Mouse (Mus musculus): ENCODE measurements at regions not wholly inside any gene's neighbourhood (a gene's known extent, or its start where the extent isn't known, plus 50 kb on each side); places are given as distances from the start of the nearest gene placed in this dataset.

- intact Hi-C loops (cut with DNase I; ENCODE audit: low total_unique reads), result no loop called here
- DNase-seq, result no peak
Observed at GRCm38 (mm10) chr6:117326835-117327775, 158.8 kb downstream of the Cxcl12 start.

GRCm38 (mm10) chr6:117329164-117329939, 161.0 kb downstream of the Cxcl12 start:
- intact Hi-C loops (cut with DNase I; ENCODE audit: low total_unique reads), result no loop called here
- DNase-seq, result no peak

DNA sequence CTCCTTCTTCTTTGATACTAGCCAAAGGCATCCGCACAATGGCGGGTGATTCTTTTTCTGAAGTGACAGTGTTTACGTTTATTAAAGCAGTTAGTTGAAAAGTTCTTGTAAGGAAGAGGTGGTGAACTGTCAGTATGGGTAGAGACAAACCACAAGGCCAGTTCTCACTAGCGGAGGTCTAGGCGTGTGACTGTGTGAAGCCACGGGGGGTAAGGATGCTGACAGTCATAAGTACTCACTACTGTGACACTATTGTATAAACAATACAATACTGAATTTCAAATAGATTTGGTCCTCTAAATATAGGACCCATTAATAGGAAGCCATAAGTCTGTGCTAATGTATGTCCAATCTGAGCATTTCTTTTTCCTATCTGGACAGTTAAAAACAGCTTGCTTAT, 161.9 kb downstream of the Cxcl12 start:
- intact Hi-C loops (cut with DNase I; ENCODE audit: low total_unique reads), result no loop called here
- no peak for DNase-seq

GRCm38 (mm10) chr6:117330726-117331360, 162.5 kb downstream of the Cxcl12 start:
- intact Hi-C loops (cut with DNase I; ENCODE audit: low total_unique reads), result no loop called here

DNA sequence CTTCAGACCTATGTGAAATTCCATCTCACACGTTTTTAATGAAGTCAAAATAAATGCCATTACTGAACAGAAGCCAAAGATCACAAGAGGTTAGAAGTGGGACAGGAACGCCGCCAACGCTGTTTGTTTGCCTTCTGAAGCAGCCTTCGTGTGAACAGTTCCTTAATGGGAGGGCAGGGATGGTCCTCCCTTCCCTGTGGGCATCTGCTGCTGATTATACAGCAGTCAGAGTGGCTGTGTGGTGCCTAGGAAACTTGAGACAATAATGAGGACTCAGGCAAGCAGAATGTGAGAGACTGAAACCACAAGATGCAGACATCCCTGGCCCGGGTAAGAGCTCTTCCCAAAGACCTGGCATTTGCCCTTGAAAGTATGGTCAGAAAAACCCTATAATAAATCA, 164.3 kb downstream of the Cxcl12 start:
- intact Hi-C loops (cut with DNase I; ENCODE audit: low total_unique reads), result no loop called here

More at GRCm38 (mm10) chr6:117330726-117331360, 162.5 kb downstream of the Cxcl12 start:
- DNase-seq, result no peak

GRCm38 (mm10) chr6:117342123-117342522, 173.8 kb downstream of the Cxcl12 start:
- intact Hi-C loops (cut with DNase I; ENCODE audit: low total_unique reads), result no loop called here
- DNase-seq, result no peak

More for the DNA sequence above, 164.3 kb downstream of the Cxcl12 start:
- no peak for DNase-seq

DNA sequence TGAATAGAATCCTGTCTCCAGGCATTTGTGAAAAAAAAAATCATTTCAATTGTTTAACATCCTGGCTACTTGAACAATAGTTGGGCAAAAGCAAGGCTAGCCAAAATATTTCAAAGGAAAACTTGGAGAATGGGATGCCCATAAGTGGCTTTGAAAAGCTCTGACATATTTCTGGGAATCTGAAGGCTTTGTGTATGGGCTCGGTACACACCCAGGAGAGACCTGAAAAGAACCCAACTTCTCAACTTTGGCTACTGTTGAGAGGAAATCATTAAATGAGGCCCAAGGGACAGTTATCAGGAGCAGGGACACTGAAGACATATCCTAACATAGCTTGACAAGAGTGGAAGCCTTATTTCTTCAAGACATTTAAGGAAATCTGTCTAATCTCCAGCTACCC, 179.0 kb downstream of the Cxcl12 start:
- DNase-seq, result no peak
- intact Hi-C loops (cut with DNase I; ENCODE audit: low total_unique reads), result no loop called here

DNA sequence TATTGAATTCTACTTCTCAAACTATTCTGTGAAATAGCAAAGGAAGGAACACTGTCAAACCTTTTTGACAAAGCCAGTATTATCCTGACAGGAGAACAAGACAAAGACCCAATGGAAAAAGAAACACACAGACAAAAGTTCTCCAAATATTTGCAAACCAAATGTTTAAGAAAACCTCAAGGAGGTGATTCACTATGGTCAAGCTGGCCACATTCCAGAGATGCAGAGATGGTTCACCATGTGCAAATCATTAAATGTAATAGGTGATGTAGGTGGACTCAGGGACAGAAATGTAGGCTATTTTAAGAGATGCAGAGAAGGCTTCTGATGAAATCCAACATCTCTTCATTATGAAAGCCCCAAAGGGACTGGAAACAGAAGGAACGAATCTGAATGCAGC, 183.5 kb downstream of the Cxcl12 start:
- DNase-seq, result no peak
- intact Hi-C loops (cut with DNase I; ENCODE audit: low total_unique reads), result no loop called here

DNA sequence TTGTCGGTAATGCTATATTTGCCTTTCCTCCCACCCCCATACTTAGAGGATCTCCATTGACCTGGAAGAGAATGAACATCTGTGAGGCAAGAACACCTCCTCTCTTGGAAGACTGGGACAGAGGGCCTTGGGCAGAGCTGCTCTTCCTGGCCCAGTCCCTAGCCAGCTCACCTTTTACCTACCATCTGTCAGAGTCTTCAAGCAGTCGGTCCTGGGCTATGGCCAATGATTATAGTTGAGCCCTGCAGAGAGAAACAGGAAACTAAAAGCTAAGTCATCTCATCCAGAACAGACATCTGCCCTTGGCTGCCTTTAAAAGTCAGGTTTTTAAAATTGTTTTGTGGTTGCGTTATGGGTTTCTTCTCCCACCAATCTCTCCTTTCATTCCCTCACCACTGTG, 184.8 kb downstream of the Cxcl12 start:
- DNase-seq, result no peak
- intact Hi-C loops (cut with DNase I; ENCODE audit: low total_unique reads), result no loop called here

- intact Hi-C loops (cut with DNase I; ENCODE audit: low total_unique reads), result no loop called here
- DNase-seq, result no peak
Observed at GRCm38 (mm10) chr6:117356101-117356500, 187.8 kb downstream of the Cxcl12 start.

- DNase-seq, result no peak
- intact Hi-C loops (cut with DNase I; ENCODE audit: low total_unique reads), result no loop called here
Observed at GRCm38 (mm10) chr6:117359401-117359800, 191.1 kb downstream of the Cxcl12 start.

DNA sequence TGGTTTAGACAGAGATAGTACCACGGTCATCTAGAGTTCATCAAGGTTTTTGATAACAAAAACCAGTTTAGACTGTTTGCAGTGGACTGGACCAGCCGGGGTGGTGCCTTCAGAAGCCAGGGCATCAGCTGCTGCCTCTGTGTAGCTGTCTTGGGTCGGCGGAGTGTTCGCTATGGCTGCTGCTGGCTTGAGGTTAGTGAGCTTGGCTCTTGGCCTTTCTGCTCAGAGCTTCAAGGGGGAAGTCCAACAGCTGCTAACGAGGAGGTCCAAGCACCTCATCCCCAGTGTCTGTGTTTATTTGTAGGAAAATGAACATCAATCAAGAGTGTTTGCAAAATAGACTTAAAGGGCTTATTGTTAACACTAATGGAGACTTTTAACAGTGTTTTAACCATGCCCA, 198.2 kb downstream of the Cxcl12 start:
- DNase-seq, result no peak
- intact Hi-C loops (cut with DNase I; ENCODE audit: low total_unique reads), result no loop called here

- no peak for DNase-seq
- intact Hi-C loops (cut with DNase I; ENCODE audit: low total_unique reads), result no loop called here
Observed at GRCm38 (mm10) chr6:117375989-117376388, 207.7 kb downstream of the Cxcl12 start.

DNA sequence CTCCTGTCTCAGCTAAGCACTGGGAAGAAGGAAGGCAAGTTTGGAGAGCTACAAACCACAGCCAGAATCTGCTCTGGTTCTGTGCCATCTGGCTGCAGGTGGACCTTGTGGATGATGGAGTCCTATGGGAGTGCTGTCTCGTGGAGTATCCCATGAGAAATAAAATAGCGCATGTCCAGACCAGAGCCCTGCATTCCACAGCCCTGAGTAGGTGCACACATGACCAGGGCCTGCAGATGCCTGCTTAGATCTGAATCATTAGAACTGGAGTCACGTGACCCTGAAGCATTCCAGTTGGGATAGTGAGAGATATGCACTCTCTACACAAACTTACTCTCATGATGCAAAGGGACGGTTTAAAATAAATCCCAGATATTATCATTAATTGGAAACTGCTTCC, 211.6 kb downstream of the Cxcl12 start:
- intact Hi-C loops (cut with DNase I; ENCODE audit: low total_unique reads), result no loop called here
- no peak for DNase-seq

DNA sequence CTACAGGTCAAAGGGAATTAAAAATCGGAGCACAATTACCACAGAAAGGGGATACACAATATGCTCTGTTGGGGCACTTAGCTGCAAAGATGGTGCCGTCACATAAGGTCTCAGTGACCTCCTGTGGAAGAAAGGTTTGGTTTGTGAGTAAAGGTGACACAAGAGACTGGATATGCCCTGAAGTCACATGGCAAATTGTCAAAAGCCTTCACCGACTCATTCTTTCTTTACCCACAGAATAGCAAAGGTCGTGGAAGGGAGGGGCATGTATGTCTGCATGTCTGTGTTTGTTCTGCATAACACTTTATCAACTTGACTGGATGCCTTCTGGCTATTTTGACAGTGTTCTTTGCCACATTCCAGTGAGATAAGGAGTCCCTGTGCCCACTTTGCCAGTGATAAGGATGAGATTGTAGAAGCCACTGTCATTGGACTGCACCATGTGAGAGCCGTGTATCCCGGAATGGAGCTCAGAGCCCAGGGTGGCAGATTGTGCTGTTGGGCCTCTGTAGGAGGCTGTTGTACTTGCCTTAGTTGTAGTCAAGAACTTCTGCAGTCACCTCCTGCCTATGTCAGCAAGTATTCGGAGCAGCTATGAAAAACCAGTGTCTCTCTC, 222.0 kb downstream of the Cxcl12 start:
- DNase-seq, result no peak
- intact Hi-C loops (cut with DNase I; ENCODE audit: low total_unique reads), result no loop called here

- DNase-seq, result no peak
- intact Hi-C loops (cut with DNase I; ENCODE audit: low total_unique reads), result no loop called here
Observed at GRCm38 (mm10) chr6:117393480-117393879, 225.1 kb downstream of the Cxcl12 start.

DNA sequence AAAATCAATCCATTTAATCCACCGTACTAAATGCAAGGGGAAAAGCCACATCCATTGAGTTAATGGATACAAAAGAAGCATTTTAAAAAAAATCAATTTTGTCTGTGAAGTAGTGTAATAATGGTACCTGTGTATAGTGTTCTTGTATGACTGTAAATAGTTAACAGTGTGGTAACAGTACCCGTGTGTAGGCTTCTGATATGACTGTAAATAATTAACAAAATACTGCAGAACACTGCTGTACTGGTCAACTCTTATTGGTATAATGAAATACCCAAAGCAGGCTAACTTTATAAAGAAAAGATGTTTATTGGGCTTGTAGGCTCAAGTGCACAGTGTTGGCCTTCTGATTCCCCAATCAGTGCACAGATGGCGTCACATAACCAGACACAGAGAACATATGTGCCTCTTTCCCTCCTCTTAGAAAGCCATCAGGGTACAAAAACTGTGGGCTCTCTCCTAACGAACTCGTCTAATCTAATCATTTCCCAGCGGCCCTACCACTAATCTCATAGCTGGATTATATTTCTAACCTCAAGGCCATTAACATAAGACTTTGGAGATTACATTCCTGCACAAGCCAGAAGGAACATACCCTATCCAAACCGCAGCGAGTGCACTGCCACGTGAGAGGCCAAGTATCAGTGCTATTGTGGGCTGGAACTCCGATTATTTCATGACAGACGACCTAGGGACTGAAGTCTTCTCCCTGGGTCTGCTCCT, 237.4 kb downstream of the Cxcl12 start:
- intact Hi-C loops (cut with DNase I; ENCODE audit: low total_unique reads), result no loop called here
- DNase-seq, result no peak

DNA sequence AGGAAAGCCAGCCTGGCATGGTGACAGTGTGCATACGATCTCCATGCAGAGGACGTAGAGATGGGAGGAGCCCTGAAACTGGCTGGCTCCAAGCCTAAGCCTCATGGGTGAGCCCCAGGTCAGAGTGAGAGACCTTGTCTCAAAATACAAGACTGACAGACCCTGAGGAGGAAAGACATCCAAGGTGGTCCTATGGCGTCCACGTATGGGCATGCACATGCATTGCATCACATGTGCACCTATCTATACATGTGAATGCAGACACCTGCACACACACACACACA, 237.9 kb downstream of the Cxcl12 start:
- DNase-seq, result no peak
- intact Hi-C loops (cut with DNase I; ENCODE audit: low total_unique reads), result no loop called here

GRCm38 (mm10) chr6:117406757-117407156, 238.4 kb downstream of the Cxcl12 start:
- intact Hi-C loops (cut with DNase I; ENCODE audit: low total_unique reads), result no loop called here
- no peak for DNase-seq

All from gastrocnemius, postnatal 14 days (tissue).